Comparison of ENCODE assay signal across 13 mouse cellular contexts in genomic region chr7:144577876-144578275, GRCm38 (mm10). TPM values are rescaled to one million over a fixed set of nuclear protein-coding genes. Genes with fewer than 3 reads are reported as not detected.
DNase-seq lines count a peak whose midpoint lies in the region; TF ChIP-seq lines count a peak whose summit lies in the region.
"Had no signal": no experiment of that assay in that cellular context is flagged by ENCODE, and none has a peak within 500 bp of the region (broad histone marks: within the 10 kb centered on the region; RNA-seq: fewer than 3 reads in every experiment).

No protein-coding gene starts in this region.

- no peak overlapping the region for H3K4me3 ChIP-seq in bone marrow macrophage, adult 2 months (ENCODE audit: insufficient read depth, low read length)
- H3K4me3 ChIP-seq: midbrain, embryonic 13.5 days; neural tube, embryonic 13.5 days; stomach, embryonic 15.5 days had no signal

- peak; percentile 36 to 37 for DNase-seq in frontal cortex, postnatal 36 days (ENCODE audit: low spot score in 2 of 2)
- DNase-seq in frontal cortex, postnatal 25 days (ENCODE audit: low spot score in 2 of 2) = no peak
- DNase-seq in left cerebral cortex, postnatal 25 days (ENCODE audit: low spot score in 2 of 2) = peak; percentile 34 to 76
- DNase-seq in left cerebral cortex, postnatal 36 days (ENCODE audit: low spot score in 2 of 2) = no peak
- peak; percentile 57 for DNase-seq in heart, postnatal 4 days
- no peak for DNase-seq in MN1 (ENCODE audit: low spot score)
- DNase-seq in kidney, adult 18-20 months = no peak
- DNase-seq: cerebellum, adult 9-11 months; kidney, postnatal 4 days had no signal

- H3K4me1 ChIP-seq in bone marrow macrophage, adult 2 months (ENCODE audit: control insufficient read depth, insufficient read depth, low read length) = peaks cover 51% of the 10 kb centered on the region

- TF ChIP-seq POLR2A in bone marrow macrophage, adult 2 months (IDR thresholded peaks at IDR 0.05; ENCODE audit: borderline replicate concordance, low read depth, low read length) = no peak

- peak overlapping the region; percentile 86 for H3K27ac ChIP-seq in bone marrow macrophage, adult 2 months (ENCODE audit: insufficient read depth, low read depth, low read length)
- H3K27ac ChIP-seq: midbrain, embryonic 13.5 days; neural tube, embryonic 13.5 days; stomach, embryonic 15.5 days had no signal

- no peak for TF ChIP-seq CTCF in bone marrow macrophage, adult 2 months (IDR thresholded peaks at IDR 0.05; ENCODE audit: low read depth, low read length)

- intact Hi-C loops in left cerebral cortex, postnatal 25 days (cut with DNase I) = no loop called here
- intact Hi-C loops in left cerebral cortex, postnatal 36 days (cut with DNase I) = no loop called here

RNA-seq across cellular contexts. Expression of gene Fadd, which starts 4.4 kb away (rescaled TPM):
- 1 to 10 TPM; 2.1 to 2.2 TPM for total RNA-seq in left cerebral cortex, postnatal 25 days (2021)
- total RNA-seq in left cerebral cortex, postnatal 36 days (2021) = 1 to 10 TPM; 2.3 to 2.6 TPM
- 6.7 TPM in 2 replicates for polyA plus RNA-seq in bone marrow macrophage, adult 2 months (2012; ENCODE audit: insufficient read depth, insufficient read length, missing spikeins)
- total RNA-seq in heart, postnatal 4 days (2021) = 10 to 100 TPM; 16.6 to 16.7 TPM

RNA-seq across cellular contexts. Expression of gene Ppfia1, which starts 24.3 kb away (rescaled TPM):
- 10 to 100 TPM; 29.5 to 32.9 TPM for total RNA-seq in left cerebral cortex, postnatal 25 days (2021)
- total RNA-seq in left cerebral cortex, postnatal 36 days (2021) = 10 to 100 TPM; 26.0 to 38.4 TPM
- 32.2 and 36.0 TPM in 2 replicates for polyA plus RNA-seq in bone marrow macrophage, adult 2 months (2012; ENCODE audit: insufficient read depth, insufficient read length, missing spikeins)
- 10 to 100 TPM; 94.6 to 99.9 TPM for total RNA-seq in heart, postnatal 4 days (2021)

Comparison
In these comparisons a context has a peak if more than half of its experiments do, and no peak if none do; other contexts are left out.
1. DNase-seq: peak in frontal cortex, postnatal 36 days (2 of 2), left cerebral cortex, postnatal 25 days (2 of 2) and heart, postnatal 4 days (single experiment); none in frontal cortex, postnatal 25 days (0 of 2), left cerebral cortex, postnatal 36 days (0 of 2), MN1 (single experiment) and kidney, adult 18-20 months (single experiment).
2. RNA of gene Fadd, which starts 4.4 kb away (total RNA-seq): 16.6 to 16.7 TPM in heart, postnatal 4 days; 2.3 to 2.6 TPM in left cerebral cortex, postnatal 36 days and 2.1 to 2.2 TPM in left cerebral cortex, postnatal 25 days; every median in the first group is over 4 times any median in the second.